Mouse (Mus musculus): ENCODE data around the gene Irgc1. TPM values are rescaled to one million over a fixed set of nuclear protein-coding genes. Genes with fewer than 3 reads are reported as not detected.
A peak's percentile ranks its signal among the peaks of the same experiment; 100 is the strongest.

The Irgc1 gene
- total RNA-seq, 2 experiments from 2014 or later = not detected

DNA sequence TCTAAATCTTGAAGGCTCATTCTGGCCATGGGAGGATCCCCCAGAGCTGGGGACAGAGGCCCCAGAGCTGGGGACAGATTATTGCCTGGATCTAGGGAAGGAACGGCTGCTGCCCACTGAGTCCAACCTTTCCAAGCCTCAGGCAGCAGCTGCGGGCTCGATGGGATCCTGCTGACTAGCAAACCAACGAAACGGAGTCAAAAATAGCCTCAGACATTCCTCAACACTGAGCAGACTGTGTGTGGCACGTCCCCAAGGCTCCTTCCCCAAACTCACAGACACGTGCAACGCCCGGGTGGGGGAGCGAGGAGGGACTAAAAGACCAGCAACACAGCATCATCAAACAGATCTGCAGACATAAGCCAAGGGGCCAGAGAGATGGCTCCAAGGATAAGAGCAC is 14.1 kb downstream of the Irgc1 start:
- DNase-seq (ENCODE audit: low spot score) = peak; percentile 14

GRCm38 (mm10) chr7:24435305-24435704 is 16.8 kb downstream of the Irgc1 start:
- DNase-seq (ENCODE audit: low spot score) = no peak

- no peak for DNase-seq (ENCODE audit: low spot score)
Observed at GRCm38 (mm10) chr7:24431713-24432112, 20.4 kb downstream of the Irgc1 start.

- no peak for DNase-seq (ENCODE audit: low spot score)
Observed at GRCm38 (mm10) chr7:24430551-24431345, 21.3 kb downstream of the Irgc1 start.

DNA sequence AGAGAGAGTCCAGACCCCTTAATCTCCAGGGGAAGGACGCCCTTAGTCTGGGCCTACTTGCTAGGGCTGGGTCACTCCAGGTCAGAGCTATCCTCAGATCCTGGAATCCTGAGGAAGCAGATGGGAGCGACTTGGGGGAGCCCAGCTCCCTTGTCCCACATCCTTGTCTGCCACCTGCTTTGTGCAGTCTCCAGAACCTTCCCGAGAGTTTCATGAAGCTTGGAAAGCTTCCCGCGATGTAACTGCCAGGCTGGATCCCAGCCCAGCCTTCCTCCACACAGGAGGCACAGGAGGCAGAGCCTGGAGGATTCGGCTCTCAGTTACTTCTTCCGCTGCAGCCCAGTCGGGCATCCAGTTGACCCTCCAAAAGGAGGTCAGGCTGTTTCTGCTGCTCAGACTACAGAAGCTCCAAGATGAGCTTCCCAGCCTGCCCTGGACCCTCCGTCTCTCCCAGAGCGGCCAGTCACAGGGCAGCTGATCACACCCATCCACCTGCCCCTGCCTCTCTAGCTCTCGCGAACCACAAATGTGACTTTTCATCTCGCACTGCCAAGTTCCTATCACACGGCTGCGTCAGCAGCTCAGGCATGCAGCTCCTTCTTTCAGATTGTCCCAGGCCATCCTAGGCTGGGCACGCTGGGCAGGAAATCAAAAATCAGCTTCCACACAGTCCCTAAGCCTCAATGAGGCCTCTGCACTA is 22.5 kb downstream of the Irgc1 start:
- peak; percentile 49 for DNase-seq (ENCODE audit: low spot score)

DNA sequence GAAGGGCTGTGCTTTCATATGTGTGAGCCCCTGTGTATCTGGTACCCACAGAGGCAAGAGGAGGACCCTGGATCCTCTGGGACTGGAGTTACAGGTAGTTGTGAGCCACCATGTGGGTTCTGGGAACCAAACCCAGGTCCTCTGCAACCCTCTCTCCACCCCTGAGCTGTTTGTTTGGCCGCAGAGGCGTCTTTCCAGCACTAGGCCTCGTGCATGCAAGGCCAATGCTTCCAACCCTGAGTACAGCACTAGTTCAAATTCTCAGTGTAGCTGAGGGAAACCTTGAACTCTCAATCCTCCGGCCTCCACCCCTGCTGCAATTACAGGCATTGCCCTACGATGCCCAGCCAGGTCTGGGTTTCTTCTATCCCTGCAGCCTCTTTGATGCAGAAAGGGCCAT is 23.4 kb downstream of the Irgc1 start:
- DNase-seq (ENCODE audit: low spot score) = no peak

GRCm38 (mm10) chr7:24427168-24427567 is 24.9 kb downstream of the Irgc1 start:
- no peak for DNase-seq (ENCODE audit: low spot score)

- no peak for DNase-seq (ENCODE audit: low spot score)
Observed at GRCm38 (mm10) chr7:24425919-24426318, 26.2 kb downstream of the Irgc1 start.

DNA sequence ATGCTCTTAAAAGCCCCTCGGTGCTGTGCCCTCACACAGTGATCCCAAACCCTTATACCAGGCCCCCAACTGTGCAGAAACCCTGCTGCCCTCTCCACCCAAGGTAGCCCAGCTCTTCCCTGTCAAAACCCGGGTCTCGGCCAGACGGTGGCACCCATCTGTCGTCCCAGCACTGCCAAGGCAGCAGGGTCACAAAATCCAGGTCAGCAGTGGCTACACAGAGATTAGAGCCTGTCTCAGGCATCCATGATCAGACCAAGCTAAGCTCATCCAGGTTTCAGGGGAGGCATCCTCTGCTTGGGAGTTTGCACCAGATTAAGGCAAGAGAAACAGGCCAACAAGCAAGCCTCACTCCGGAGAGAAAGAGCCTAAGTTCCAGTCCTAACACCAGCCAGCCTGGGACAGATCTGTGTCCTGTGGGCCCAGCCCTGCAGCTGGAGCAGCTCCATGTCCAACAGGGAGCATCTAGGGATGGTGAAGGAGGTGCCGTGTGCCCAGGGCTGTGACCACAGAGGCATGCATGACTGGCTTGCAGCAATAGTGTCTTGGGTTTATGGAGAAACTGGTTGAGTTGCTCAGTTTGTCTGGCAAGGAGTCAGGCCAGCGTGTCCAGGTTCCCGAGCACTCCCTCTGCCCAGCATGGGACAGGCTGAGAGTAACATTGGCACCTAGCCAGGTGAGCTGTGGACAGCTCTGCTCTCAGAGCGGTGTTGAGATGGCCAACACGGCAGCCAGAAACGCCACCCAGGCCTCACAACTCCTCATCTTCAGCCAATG is 28.0 kb downstream of the Irgc1 start:
- DNase-seq (ENCODE audit: low spot score) = no peak

GRCm38 (mm10) chr7:24423107-24423763 is 28.9 kb downstream of the Irgc1 start:
- no peak for DNase-seq (ENCODE audit: low spot score)

GRCm38 (mm10) chr7:24422251-24422650 is 29.8 kb downstream of the Irgc1 start:
- no peak for DNase-seq (ENCODE audit: low spot score)

- no peak for DNase-seq (ENCODE audit: low spot score)
Observed at GRCm38 (mm10) chr7:24421648-24422047, 30.4 kb downstream of the Irgc1 start.

- DNase-seq (ENCODE audit: low spot score) = no peak
Observed at GRCm38 (mm10) chr7:24419579-24419978, 32.5 kb downstream of the Irgc1 start.

DNA sequence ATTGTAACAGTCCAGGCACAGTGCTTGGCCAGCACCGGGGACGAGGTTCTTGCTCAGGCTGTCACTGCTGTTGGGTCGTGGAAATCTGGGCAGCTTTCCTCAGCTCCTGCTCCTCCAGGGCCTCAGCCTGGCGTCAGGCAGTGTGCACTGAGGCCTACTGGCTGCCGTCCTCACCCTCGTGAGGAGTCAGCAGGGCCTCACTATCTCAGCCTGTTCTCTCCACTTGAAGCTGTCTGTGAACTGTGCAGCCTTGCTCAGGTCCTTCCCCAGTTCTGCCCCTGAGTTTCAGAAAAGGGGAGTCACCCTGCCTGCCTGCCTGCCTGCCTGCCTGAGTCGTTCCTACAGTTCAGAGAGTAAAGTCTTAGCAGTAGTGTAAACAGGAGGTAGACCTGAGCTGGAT is 36.8 kb downstream of the Irgc1 start:
- DNase-seq (ENCODE audit: low spot score) = no peak

DNA sequence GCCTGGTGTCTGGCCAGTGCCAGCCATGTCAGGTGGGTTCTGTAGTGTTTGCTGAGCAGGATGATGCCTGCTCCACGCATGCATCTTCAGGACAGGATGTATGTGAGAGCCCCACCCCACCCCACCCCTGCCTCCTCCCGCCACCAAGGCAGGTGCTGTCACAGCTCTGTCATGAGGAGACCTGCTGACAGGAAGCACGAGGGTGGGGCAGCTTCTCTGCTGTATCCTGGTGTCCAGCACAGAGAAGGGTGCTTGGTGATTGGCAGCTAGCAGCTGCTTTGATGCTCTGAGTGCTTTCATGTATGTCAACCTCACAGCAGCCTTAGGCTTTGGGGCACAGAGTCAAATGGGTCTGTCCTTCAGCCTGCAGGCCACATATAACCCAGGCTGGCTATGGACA is 38.5 kb downstream of the Irgc1 start:
- no peak for DNase-seq (ENCODE audit: low spot score)

DNA sequence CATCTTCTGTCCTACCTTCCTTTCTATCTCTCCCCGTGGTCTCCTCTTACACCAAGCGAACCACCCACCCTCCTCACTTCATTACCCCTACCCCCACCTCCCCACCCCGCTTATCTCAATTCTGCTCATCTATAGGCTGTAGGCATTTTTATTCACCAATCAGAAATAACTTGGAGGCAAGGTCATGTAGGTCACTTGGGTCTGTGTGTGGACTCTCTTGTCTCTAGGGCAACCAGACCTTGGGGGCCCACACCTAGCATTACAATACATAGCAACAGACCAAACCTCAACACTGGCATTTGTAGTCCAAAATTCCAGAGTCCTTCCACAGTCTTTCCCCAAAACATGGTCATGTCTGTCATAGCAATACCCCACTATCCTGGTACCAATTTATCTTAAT is 41.3 kb downstream of the Irgc1 start:
- DNase-seq (ENCODE audit: low spot score) = no peak

GRCm38 (mm10) chr7:24410123-24410522 is 42.0 kb downstream of the Irgc1 start:
- no peak for DNase-seq (ENCODE audit: low spot score)

GRCm38 (mm10) chr7:24408186-24408585 is 43.9 kb downstream of the Irgc1 start:
- no peak for DNase-seq (ENCODE audit: low spot score)

GRCm38 (mm10) chr7:24406528-24407344 is 45.4 kb downstream of the Irgc1 start:
- peak; percentile 82 for DNase-seq (ENCODE audit: low spot score)

DNA sequence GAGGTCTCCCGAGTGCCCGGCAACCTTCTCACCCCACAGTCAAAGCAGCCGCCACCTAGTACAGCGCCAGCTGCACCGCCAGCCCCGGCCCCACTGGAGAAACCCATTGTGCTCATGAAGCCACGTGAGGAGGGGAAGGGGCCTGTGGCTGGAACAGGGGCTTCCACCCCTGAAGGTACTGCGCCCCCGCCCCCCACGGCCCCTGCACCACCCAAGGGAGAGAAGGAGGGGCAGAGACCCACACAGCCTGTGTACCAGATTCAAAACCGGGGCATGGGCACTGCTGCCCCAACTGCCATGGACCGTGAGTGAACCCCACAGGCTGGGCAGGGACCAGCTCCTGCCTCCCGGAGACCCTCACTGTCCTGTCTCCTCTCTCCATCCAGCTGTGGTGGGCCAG is 46.4 kb downstream of the Irgc1 start:
- no peak for DNase-seq (ENCODE audit: low spot score)

- no peak for DNase-seq (ENCODE audit: low spot score)
Observed at GRCm38 (mm10) chr7:24402851-24403250, 49.2 kb downstream of the Irgc1 start.
